Mouse (Mus musculus): ENCODE results near the gene Rrm2. TPM values are rescaled to one million over a fixed set of nuclear protein-coding genes. Genes with fewer than 3 reads are reported as not detected.

The Rrm2 gene
- polyA plus RNA-seq, 1 experiment from 2014 or later: 37.5 TPM

GRCm38 (mm10) chr12:24753680-24754079 lies 45.6 kb downstream of the Rrm2 start:
- no peaks in the 10 kb centered on the region for H3K36me3 ChIP-seq (ENCODE audit: control insufficient read depth, insufficient read depth, low read length)
- H3K9me3 ChIP-seq (replicated peaks; ENCODE audit: control insufficient read depth, low read length, poor library complexity, severe bottlenecking): no peaks in the 10 kb centered on the region
- WGBS: 75% methylated on average over 4 of the region's 4 CpGs
- no peak overlapping the region for H3K27ac ChIP-seq (ENCODE audit: low read length)
- no peak overlapping the region for H3K4me3 ChIP-seq (ENCODE audit: low read depth, low read length)
- H3K9ac ChIP-seq (ENCODE audit: low read depth, low read length): no peak overlapping the region
- no peak overlapping the region for H3K4me2 ChIP-seq (ENCODE audit: low read length)
- no peak for ATAC-seq
- no peaks in the 10 kb centered on the region for H3K27me3 ChIP-seq (ENCODE audit: control insufficient read depth, insufficient read depth, low read depth, low read length)
- peaks cover 6% of the 10 kb centered on the region for H3K4me1 ChIP-seq (ENCODE audit: control insufficient read depth, insufficient read depth, low read length)

- no peaks in the 10 kb centered on the region for H3K36me3 ChIP-seq (ENCODE audit: control insufficient read depth, insufficient read depth, low read length)
- WGBS: 55% methylated on average over 5 of the region's 5 CpGs
- H3K27me3 ChIP-seq (ENCODE audit: control insufficient read depth, insufficient read depth, low read depth, low read length): no peaks in the 10 kb centered on the region
- no peak overlapping the region for H3K4me3 ChIP-seq (ENCODE audit: low read depth, low read length)
- H3K9ac ChIP-seq (ENCODE audit: low read depth, low read length): no peak overlapping the region
- no peak for ATAC-seq
- H3K27ac ChIP-seq (ENCODE audit: low read length): no peak overlapping the region
- H3K9me3 ChIP-seq (replicated peaks; ENCODE audit: control insufficient read depth, low read length, poor library complexity, severe bottlenecking): no peaks in the 10 kb centered on the region
- no peak overlapping the region for H3K4me2 ChIP-seq (ENCODE audit: low read length)
- H3K4me1 ChIP-seq (ENCODE audit: control insufficient read depth, insufficient read depth, low read length): peaks cover 6% of the 10 kb centered on the region
These were observed 46.7 kb downstream of the Rrm2 start for GRCm38 (mm10) chr12:24754693-24755092.

- H3K9me3 ChIP-seq (replicated peaks; ENCODE audit: control insufficient read depth, low read length, poor library complexity, severe bottlenecking): no peaks in the 10 kb centered on the region
- ATAC-seq: no peak
- no peak overlapping the region for H3K27ac ChIP-seq (ENCODE audit: low read length)
- no peak overlapping the region for H3K4me3 ChIP-seq (ENCODE audit: low read depth, low read length)
- 87% methylated on average over 9 of the region's 9 CpGs for WGBS
- no peak overlapping the region for H3K4me2 ChIP-seq (ENCODE audit: low read length)
- no peak overlapping the region for H3K9ac ChIP-seq (ENCODE audit: low read depth, low read length)
- no peaks in the 10 kb centered on the region for H3K27me3 ChIP-seq (ENCODE audit: control insufficient read depth, insufficient read depth, low read depth, low read length)
- peaks cover 6% of the 10 kb centered on the region for H3K4me1 ChIP-seq (ENCODE audit: control insufficient read depth, insufficient read depth, low read length)
- no peaks in the 10 kb centered on the region for H3K36me3 ChIP-seq (ENCODE audit: control insufficient read depth, insufficient read depth, low read length)
These were observed 47.4 kb downstream of the Rrm2 start for GRCm38 (mm10) chr12:24755471-24755870.

- Histone ChIP-seq H3K36me3 (ENCODE audit: control insufficient read depth, insufficient read depth, low read length) (no peaks in the 10 kb centered on the region), H3K9me3 (replicated peaks; ENCODE audit: control insufficient read depth, low read length, poor library complexity, severe bottlenecking) (no peaks in the 10 kb centered on the region), H3K4me2 (ENCODE audit: low read length) (no peak overlapping the region), H3K9ac (ENCODE audit: low read depth, low read length) (no peak overlapping the region), H3K27me3 (ENCODE audit: control insufficient read depth, insufficient read depth, low read depth, low read length) (no peaks in the 10 kb centered on the region), H3K27ac (ENCODE audit: low read length) (no peak overlapping the region), H3K4me3 (ENCODE audit: low read depth, low read length) (no peak overlapping the region), H3K4me1 (ENCODE audit: control insufficient read depth, insufficient read depth, low read length) (peaks cover 6% of the 10 kb centered on the region)
- no peak for ATAC-seq
These were observed 49.3 kb downstream of the Rrm2 start for GRCm38 (mm10) chr12:24757387-24757786.

GRCm38 (mm10) chr12:24758374-24758773 lies 50.3 kb downstream of the Rrm2 start:
- H3K36me3 ChIP-seq (ENCODE audit: control insufficient read depth, insufficient read depth, low read length): no peaks in the 10 kb centered on the region
- H3K27me3 ChIP-seq (ENCODE audit: control insufficient read depth, insufficient read depth, low read depth, low read length): no peaks in the 10 kb centered on the region
- ATAC-seq: peak; percentile 75; the same call in 1 of the 2 replicates
- no peak overlapping the region for H3K4me2 ChIP-seq (ENCODE audit: low read length)
- no peak overlapping the region; the same call in 1 of the 2 replicates for H3K9ac ChIP-seq (ENCODE audit: low read depth, low read length)
- no peaks in the 10 kb centered on the region for H3K9me3 ChIP-seq (replicated peaks; ENCODE audit: control insufficient read depth, low read length, poor library complexity, severe bottlenecking)
- no peak overlapping the region for H3K4me3 ChIP-seq (ENCODE audit: low read depth, low read length)
- 23% methylated on average over 6 of the region's 6 CpGs for WGBS
- H3K4me1 ChIP-seq (ENCODE audit: control insufficient read depth, insufficient read depth, low read length): peaks cover 6% of the 10 kb centered on the region
- H3K27ac ChIP-seq (ENCODE audit: low read length): no peak overlapping the region

GRCm38 (mm10) chr12:24762253-24762652 lies 54.2 kb downstream of the Rrm2 start:
- WGBS: 2% methylated on average over 3 of the region's 3 CpGs
- Histone ChIP-seq H3K4me2 (ENCODE audit: low read length) (no peak overlapping the region), H3K4me1 (ENCODE audit: control insufficient read depth, insufficient read depth, low read length) (peaks cover 6% of the 10 kb centered on the region), H3K9me3 (replicated peaks; ENCODE audit: control insufficient read depth, low read length, poor library complexity, severe bottlenecking) (no peaks in the 10 kb centered on the region), H3K9ac (ENCODE audit: low read depth, low read length) (no peak overlapping the region), H3K27ac (ENCODE audit: low read length) (no peak overlapping the region), H3K4me3 (ENCODE audit: low read depth, low read length) (no peak overlapping the region), H3K36me3 (ENCODE audit: control insufficient read depth, insufficient read depth, low read length) (no peaks in the 10 kb centered on the region), H3K27me3 (ENCODE audit: control insufficient read depth, insufficient read depth, low read depth, low read length) (no peaks in the 10 kb centered on the region)
- no peak for ATAC-seq

Other genes starting within 250 kb of the Rrm2 start
- 36.1 and 37.9 TPM in 2 replicates for gene Taf1b, start 209.9 kb upstream of the Rrm2 start, polyA plus RNA-seq (2015; fragmentation: Nextera tagmentation; extraction: Ambion mirVana)
- 1.2 and 1.7 TPM in 2 replicates for gene Grhl1, start 136.0 kb upstream of the Rrm2 start, polyA plus RNA-seq (2015; fragmentation: Nextera tagmentation; extraction: Ambion mirVana)
- 21.4 and 22.6 TPM in 2 replicates for gene Klf11, start 57.0 kb upstream of the Rrm2 start, polyA plus RNA-seq (2015; fragmentation: Nextera tagmentation; extraction: Ambion mirVana)
- 1.6 and 1.8 TPM in 2 replicates for gene Cys1, start 26.4 kb upstream of the Rrm2 start, polyA plus RNA-seq (2015; fragmentation: Nextera tagmentation; extraction: Ambion mirVana)
- gene Mboat2, start 122.6 kb downstream of the Rrm2 start, polyA plus RNA-seq (2015; fragmentation: Nextera tagmentation; extraction: Ambion mirVana): 69.0 and 74.4 TPM in 2 replicates